Mouse (Mus musculus) brain, embryonic 14.5 days (tissue): ENCODE measurements around the gene Zfp800. TPM values are rescaled to one million over a fixed set of nuclear protein-coding genes. Genes with fewer than 3 reads are reported as not detected.

Experiments
- DNase-seq: peaks from one replicate; pipeline ENCODE4 v3.0.0-alpha.2; 2011; ENCODE audit warnings: low read depth
- CTCF ChIP-seq: fragments of 200-500 bp; IDR thresholded peaks from 2 replicates; pipeline ENCODE4 v1.5.1; 2012; ENCODE audit warnings: inconsistent platforms, mild to moderate bottlenecking, moderate library complexity, borderline replicate concordance; ENCODE audit not compliant: insufficient read depth, insufficient read length; ENCODE audit errors: extremely low read depth
- POLR2A ChIP-seq: fragments of 200-500 bp; IDR thresholded peaks from 2 replicates; pipeline ENCODE4 v1.6.1; 2012; ENCODE audit warnings: mild to moderate bottlenecking, inconsistent platforms, borderline replicate concordance; ENCODE audit not compliant: poor library complexity, insufficient read depth, insufficient read length, severe bottlenecking; ENCODE audit errors: extremely low read depth
- polyA plus RNA-seq: library from polyadenylated mRNA; depleted of rRNA; stranded (reverse); fragments of >200 nt; gene quantifications from 2 replicates; pipeline ENCODE4 v1.2.3, GENCODE M21; 2012

Gene Zfp800
- polyA plus RNA-seq, 1 experiment = 8.8 TPM

DNA sequence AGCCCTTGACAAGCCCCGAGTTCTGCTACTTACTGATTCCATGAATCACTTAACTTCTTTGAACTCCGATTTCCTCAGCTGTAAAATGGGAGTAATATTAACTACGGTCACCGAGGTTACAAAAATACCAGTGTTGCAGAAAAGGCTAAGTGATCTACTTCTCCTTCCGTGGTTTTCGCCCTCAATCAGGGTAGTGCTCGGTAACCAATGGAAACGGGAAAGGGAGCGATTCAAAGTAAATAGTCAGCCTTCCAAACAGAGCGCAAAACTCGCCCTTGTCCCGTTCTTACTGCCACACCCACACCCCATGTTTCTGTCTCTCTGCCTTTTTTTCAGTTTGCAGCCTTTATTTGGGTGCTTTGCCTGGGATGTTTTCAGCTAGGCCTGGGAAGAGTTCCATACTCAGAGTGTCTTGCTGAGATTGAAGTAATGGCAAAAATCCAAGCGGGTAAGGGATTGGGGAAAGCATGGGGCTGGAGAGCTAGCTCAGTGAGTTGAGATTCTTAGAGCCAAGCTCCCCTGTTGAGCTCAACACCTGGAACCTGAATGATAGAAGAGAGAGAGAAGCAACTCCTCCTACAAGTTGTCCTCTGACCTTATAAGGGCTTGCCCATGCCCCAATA, 78.0 kb downstream of the Zfp800 start:
- DNase-seq = peak; percentile 25

DNA sequence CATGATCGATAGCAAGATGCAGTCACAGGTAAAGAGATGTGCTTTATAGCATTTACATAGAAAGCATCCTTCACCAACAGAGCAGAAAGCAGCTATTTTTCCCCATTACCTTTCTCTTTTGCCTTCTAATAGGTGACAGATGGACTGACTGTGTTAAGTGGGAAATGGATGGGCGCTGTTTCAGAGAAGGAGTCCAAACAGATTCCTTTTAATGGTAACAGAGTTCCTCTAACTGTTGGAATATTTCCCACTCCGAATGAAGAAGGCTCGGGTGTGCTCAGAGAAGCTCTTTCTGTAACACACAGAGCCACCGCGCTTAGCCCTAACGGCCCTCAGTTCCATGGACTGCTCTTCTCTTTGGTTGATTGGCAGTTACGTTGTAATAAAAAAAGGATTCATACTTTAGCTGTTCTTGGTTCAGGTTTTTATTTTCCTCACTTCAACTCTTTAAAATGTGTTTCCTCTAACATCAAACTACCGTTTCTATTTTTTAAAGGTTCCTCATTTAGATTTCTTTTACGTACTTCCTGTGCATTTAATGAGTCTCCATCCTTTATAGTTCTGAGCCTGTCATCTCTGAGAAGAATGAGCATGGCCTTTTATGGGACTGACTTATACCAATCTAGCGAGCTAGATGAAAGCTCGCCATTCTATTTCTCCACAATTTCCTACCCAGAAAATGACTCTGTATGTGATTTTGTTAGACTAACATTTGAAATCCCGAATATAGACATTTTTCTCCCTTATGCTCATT, 78.8 kb downstream of the Zfp800 start:
- TF ChIP-seq CTCF = no peak
- TF ChIP-seq POLR2A = no peak

More for the DNA sequence above, 78.0 kb downstream of the Zfp800 start:
- TF ChIP-seq POLR2A = no peak
- TF ChIP-seq CTCF = no peak

DNA sequence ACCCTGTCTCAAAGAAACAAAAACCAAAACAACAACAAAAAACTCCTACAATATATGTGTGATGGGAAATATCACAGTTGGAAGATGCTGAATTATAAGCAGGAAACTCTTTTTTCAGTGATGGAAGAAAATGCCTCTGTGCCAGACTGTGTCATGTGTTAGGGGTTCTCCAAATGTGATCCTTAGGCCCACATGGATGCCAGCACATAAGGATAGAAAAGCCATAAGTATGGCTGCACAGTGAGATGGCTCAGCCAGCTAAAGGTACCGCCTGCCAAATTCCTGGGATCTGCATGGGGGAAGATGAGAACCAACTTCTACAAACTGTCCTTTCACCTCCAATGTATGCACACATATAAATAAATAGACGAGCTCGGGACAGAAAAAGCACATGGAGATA, 82.6 kb downstream of the Zfp800 start:
- DNase-seq = peak; percentile 31
- TF ChIP-seq POLR2A = no peak
- no peak for TF ChIP-seq CTCF

More for the DNA sequence above, 78.8 kb downstream of the Zfp800 start:
- DNase-seq = peak; percentile 36

DNA sequence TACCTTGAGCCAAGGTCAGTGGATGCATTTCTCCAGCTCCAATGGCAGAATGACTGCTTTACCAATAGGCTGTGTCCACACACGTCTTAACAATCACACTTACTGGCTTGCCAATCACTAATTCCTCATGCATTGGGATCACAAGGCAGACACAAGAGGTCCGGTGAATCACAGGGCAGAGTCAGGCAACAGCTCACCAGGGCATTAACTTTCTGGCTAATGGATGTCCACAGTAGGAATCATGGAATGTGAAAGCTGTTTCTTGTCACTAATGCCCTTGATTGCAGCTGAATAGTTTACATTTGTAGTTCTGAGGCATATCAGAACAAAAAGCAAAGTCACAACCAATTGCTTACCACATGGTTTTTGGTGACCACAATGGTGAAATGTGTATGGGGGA, 85.7 kb downstream of the Zfp800 start:
- TF ChIP-seq CTCF = no peak
- no peak for TF ChIP-seq POLR2A
- DNase-seq = no peak

DNA sequence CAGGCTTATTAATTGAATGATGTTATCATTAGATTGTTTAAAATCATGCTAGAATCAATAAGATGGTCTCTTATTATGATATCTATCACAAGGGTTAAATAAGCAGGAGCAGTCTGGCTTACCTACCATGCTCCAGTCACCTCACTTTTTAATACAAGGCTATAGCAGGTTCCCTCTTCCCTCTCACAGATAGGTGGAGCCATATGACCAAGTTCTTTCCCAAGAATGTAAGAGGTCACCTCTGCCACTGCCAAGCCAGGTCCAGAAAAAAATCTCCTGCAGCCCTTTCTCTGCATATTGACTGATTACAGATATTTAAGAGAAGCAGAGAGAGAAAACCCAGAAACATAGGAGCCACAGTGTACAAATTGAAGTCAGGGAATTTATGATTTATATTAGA, 88.1 kb downstream of the Zfp800 start:
- DNase-seq = peak; percentile 50
- TF ChIP-seq CTCF = peak; percentile 22; the same call in 1 of the 2 replicates
- no peak for TF ChIP-seq POLR2A

DNA sequence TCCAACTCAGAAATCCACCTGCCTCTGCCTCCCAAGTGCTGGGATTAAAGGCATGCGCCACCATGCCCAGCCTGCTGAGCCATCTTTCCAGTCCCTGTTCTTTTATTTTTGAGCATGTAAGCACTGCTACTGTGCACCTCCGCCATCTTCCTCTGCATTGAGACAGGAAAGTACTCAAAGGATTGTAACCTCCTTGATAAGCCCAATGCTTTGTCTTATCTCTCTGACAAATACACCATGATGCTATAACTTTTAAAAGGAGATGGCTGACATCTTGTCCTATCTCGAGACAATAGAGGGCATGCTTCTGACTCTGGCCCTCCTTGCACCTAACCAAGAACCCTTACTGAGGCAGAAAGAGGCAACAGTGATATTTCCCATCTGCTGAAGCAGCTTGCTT, 88.9 kb downstream of the Zfp800 start:
- TF ChIP-seq CTCF (no peak), POLR2A (no peak)
- DNase-seq = no peak

DNA sequence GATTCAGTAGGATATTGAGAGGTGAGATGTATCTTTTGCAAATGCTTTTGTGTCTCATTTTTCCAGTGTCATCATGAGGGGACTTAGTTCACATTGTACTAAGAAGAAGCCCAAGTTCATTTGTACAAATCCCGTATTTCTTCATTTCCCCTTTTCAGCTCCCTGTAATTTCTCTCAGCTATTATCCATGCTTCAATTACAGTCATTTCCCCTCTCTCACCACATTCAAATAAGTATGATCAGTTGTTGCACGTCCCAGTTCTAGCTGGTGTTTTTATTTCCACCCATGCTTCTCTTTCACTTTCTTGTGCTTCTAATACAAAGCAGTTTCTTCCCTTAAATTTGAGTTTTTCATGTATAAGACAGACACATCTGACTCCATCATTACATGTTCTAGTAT, 91.1 kb downstream of the Zfp800 start:
- TF ChIP-seq CTCF = no peak
- no peak for TF ChIP-seq POLR2A
- no peak for DNase-seq

DNA sequence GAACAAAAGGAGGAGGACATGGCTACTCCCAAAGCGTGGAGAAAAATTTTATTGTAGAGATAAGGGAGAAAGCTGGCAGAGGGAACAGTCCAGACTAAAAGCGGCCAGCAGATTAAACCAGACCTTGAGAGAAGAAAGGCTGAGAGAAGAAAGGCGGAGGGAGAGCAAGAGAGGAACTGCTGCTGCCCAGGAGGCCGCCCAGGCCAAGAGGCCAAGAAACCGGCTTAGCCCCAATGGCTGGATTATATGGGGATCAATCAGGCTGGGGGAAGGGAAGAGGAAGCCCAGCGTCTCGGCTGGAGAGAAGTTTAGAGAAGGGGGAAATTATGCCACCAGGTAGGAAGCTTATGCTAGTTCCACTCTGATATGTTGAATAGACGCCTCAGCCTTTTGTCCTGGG, 101.5 kb downstream of the Zfp800 start:
- TF ChIP-seq CTCF (no peak), POLR2A (no peak)
- DNase-seq = no peak

DNA sequence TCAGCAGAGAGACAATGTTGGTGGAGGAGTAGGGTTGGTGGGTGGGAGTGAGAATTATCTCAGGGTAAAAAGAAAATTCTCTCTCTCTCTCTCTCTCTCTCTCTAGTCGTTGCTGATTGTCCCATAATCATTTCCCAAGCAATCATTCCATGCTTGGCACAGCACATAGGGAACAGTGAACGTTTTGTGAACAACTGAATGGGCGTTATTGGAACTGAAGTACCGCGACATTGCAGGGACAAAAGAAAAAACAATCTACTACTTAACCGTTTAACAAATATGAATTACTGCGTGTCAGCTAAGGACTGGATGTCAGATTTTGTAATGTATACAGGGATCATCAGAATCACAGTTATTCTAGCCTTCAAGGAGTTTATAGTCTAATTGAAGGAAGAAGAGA, 102.2 kb downstream of the Zfp800 start:
- DNase-seq = no peak
- no peak for TF ChIP-seq CTCF

DNA sequence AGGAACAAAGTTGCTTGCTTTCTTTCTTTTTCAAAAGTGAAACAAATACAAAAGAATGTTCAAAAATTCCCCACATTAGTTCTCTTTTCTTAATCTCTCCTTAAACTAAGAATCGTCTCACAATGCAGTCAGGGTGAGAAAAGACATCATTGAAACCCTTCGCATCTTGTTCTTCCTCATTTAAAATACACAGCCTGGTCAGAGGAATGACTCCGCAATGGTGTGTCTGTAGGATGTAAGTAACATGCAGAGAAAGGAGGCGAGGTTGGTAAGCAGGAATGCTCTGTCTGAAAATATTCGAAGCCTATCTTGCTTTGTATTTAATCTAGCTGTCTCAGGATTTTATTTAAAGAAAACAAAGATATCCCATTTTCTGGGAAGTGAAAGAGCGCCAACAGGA, 105.0 kb downstream of the Zfp800 start:
- TF ChIP-seq CTCF (no peak), POLR2A (no peak)
- DNase-seq = no peak

DNA sequence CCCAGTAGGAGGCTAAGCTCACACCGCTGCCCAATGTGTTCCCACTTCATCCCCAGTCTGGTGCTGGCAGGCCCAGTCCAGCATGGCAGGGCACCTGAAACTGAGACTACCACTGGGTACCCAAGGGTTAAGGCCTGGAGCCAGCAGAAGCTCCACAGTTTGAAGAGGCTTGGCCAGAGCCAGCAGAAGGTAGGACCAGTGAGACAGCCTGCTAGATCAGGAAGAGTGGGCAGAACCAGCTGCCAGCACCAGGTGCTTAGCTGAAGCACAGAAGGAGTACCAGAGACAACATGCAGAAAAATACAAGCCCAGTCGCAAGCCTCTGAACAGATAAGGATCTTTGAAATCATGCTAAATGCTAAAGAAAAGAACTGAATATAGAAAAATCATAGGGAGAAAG, 117.9 kb downstream of the Zfp800 start:
- DNase-seq = no peak

DNA sequence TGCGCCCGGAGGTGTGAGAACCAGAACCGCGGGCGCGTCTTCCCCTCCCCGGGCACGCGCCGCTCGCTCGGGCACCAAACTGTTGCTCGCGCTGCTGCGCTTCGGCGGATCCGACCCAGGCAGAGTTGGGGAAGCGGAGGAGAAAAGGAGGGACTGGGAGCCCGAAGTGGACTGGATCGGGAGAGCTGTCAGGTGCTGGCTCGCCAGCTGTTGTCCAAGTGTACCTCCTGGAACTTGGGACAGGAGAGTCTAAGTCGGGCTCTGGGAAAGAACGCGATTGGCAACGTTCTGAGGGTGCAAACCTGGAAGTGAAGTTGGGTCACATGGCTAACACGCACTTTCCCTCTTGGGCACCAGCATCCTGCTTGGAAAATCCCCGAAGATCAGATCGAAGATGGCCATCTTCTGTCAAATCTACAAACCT, 135.6 kb downstream of the Zfp800 start:
- no peak for DNase-seq
- TF ChIP-seq CTCF (no peak), POLR2A (no peak)

More for the DNA sequence above, 117.9 kb downstream of the Zfp800 start:
- TF ChIP-seq CTCF (no peak), POLR2A (no peak)
